ENCODE assay signal across 8 mouse cellular contexts in genomic region chr17:25469798-25470197, GRCm38 (mm10). TPM values are rescaled to one million over a fixed set of nuclear protein-coding genes. Genes with fewer than 3 reads are reported as not detected.
DNase-seq lines count a peak whose midpoint lies in the region; ATAC-seq and TF ChIP-seq lines count a peak whose summit lies in the region.
"Had no signal": no experiment of that assay in that cellular context is flagged by ENCODE, and none has a peak within 500 bp of the region (broad histone marks: within the 10 kb centered on the region; RNA-seq: fewer than 3 reads in every experiment).

No protein-coding gene starts in this region.

- peak; percentile 23 for DNase-seq in MEL (ENCODE audit: low read depth, low spot score)
- peak; percentile 62 for DNase-seq in adrenal gland, postnatal 25 days
- peak; percentile 75 for DNase-seq in forebrain, embryonic 10.5 days (ENCODE audit: extremely low spot score, low spot score)
- DNase-seq in layer of hippocampus, postnatal 25 days (ENCODE audit: extremely low spot score in 1 of 2, low spot score in 1 of 2) = peak; percentile 61 to 80
- peak; percentile 78 for DNase-seq in mesoderm, embryonic 11.5 days (ENCODE audit: low read depth, low spot score)
- peak; percentile 39 for DNase-seq in skeletal muscle tissue, adult 2 months (ENCODE audit: low read depth, low spot score)

- no peak overlapping the region for H3K9ac ChIP-seq in MEL (ENCODE audit: control insufficient read depth, low read depth, low read length, poor library complexity, severe bottlenecking)
- no peak overlapping the region for H3K9ac ChIP-seq in hindbrain, embryonic 12.5 days
- H3K9ac ChIP-seq: heart, embryonic 15.5 days had no signal

- no peaks in the 10 kb centered on the region for H3K79me2 ChIP-seq in MEL (ENCODE audit: control insufficient read depth, insufficient read depth, low read length, poor library complexity)

- no peaks in the 10 kb centered on the region for H3K4me1 ChIP-seq in MEL (ENCODE audit: control insufficient read depth in 1 of 2, insufficient read depth in 2 of 2, low read length in 2 of 2)
- peaks cover 25% of the 10 kb centered on the region for H3K4me1 ChIP-seq in forebrain, embryonic 10.5 days
- peaks cover 16% of the 10 kb centered on the region for H3K4me1 ChIP-seq in hindbrain, embryonic 12.5 days

- peak; percentile 41 to 74 (median 71) for TF ChIP-seq CTCF in MEL (IDR thresholded peaks at IDR 0.05 in 2 of 3, conservative IDR thresholded peaks at IDR 0.05 in 1 of 3; ENCODE audit: control insufficient read depth in 1 of 3, insufficient read depth in 1 of 3, low read depth in 2 of 3, low read length in 3 of 3, poor library complexity in 1 of 3, severe bottlenecking in 1 of 3)

- H3K27me3 ChIP-seq in MEL (ENCODE audit: control insufficient read depth in 1 of 2, insufficient read depth in 2 of 2, low read length in 2 of 2) = peaks cover 2 to 3% of the 10 kb centered on the region in 2 experiments; a peak in 3 of 4 replicates
- H3K27me3 ChIP-seq in forebrain, embryonic 10.5 days (ENCODE audit: poor library complexity, severe bottlenecking) = peaks cover 72% of the 10 kb centered on the region
- H3K27me3 ChIP-seq in hindbrain, embryonic 12.5 days = peaks cover 56% of the 10 kb centered on the region

- H3K4me2 ChIP-seq in hindbrain, embryonic 12.5 days (replicated peaks) = no peak overlapping the region
- H3K4me2 ChIP-seq: heart, embryonic 15.5 days had no signal

- H3K36me3 ChIP-seq in MEL (ENCODE audit: control insufficient read depth in 1 of 2, insufficient read depth in 2 of 2, low read length in 2 of 2) = no peaks in the 10 kb centered on the region
- no peaks in the 10 kb centered on the region for H3K36me3 ChIP-seq in forebrain, embryonic 10.5 days (replicated peaks)
- H3K36me3 ChIP-seq in hindbrain, embryonic 12.5 days = no peaks in the 10 kb centered on the region
- H3K36me3 ChIP-seq: heart, embryonic 15.5 days had no signal

- no peak overlapping the region for H3K4me3 ChIP-seq in MEL (ENCODE audit: control insufficient read depth in 1 of 2, insufficient read depth in 1 of 2, low read depth in 2 of 2, low read length in 2 of 2)
- H3K4me3 ChIP-seq in forebrain, embryonic 10.5 days = no peak overlapping the region
- no peak overlapping the region for H3K4me3 ChIP-seq in hindbrain, embryonic 12.5 days
- H3K4me3 ChIP-seq: heart, embryonic 15.5 days had no signal

- H3K9me3 ChIP-seq in MEL (replicated peaks; ENCODE audit: insufficient read depth, low read length) = no peaks in the 10 kb centered on the region
- no peaks in the 10 kb centered on the region for H3K9me3 ChIP-seq in forebrain, embryonic 10.5 days
- H3K9me3 ChIP-seq in hindbrain, embryonic 12.5 days (replicated peaks) = no peaks in the 10 kb centered on the region
- H3K9me3 ChIP-seq: heart, embryonic 15.5 days had no signal

- 42% methylated on average over 8 of the region's 8 CpGs for WGBS in forebrain, embryonic 10.5 days
- 43% methylated on average over 8 of the region's 8 CpGs for WGBS in hindbrain, embryonic 12.5 days

- no peak for TF ChIP-seq POLR2A in MEL (IDR thresholded peaks at IDR 0.05; ENCODE audit: control insufficient read depth in 1 of 2, insufficient read depth in 1 of 2, low read depth in 1 of 2, low read length in 2 of 2, poor library complexity in 1 of 2)

- peak; percentile 77 for TF ChIP-seq RAD21 in MEL (IDR thresholded peaks at IDR 0.05; ENCODE audit: low read depth, low read length)

- TF ChIP-seq EP300 in MEL (IDR thresholded peaks at IDR 0.05; ENCODE audit: low read depth in 1 of 2, low read length in 2 of 2) = no peak

- no peak overlapping the region for H3K27ac ChIP-seq in MEL (ENCODE audit: control insufficient read depth, low read depth, low read length)
- H3K27ac ChIP-seq in forebrain, embryonic 10.5 days = no peak overlapping the region
- no peak overlapping the region for H3K27ac ChIP-seq in hindbrain, embryonic 12.5 days
- H3K27ac ChIP-seq: heart, embryonic 15.5 days had no signal

- peak; percentile 32; the same call in 1 of the 2 replicates for ATAC-seq in hindbrain, embryonic 12.5 days (ENCODE audit: low FRiP score)

TF ChIP-seq in MEL, 35 proteins besides CTCF, POLR2A, EP300 and RAD21:
- no peak for TF ChIP-seq UBTF (IDR thresholded peaks at IDR 0.05; ENCODE audit: borderline replicate concordance, insufficient read depth, low read depth, low read length)
- no peak for TF ChIP-seq MYB (IDR thresholded peaks at IDR 0.05; ENCODE audit: low read depth, low read length)
- TF ChIP-seq POLR2AphosphoS5 (IDR thresholded peaks at IDR 0.05; ENCODE audit: borderline replicate concordance, low read depth, low read length) = no peak
- TF ChIP-seq POLR2AphosphoS2 (IDR thresholded peaks at IDR 0.05; ENCODE audit: low read length) = no peak
- no peak for TF ChIP-seq MXI1 (IDR thresholded peaks at IDR 0.05; ENCODE audit: low read depth, low read length)
- TF ChIP-seq TCF12 (IDR thresholded peaks at IDR 0.05; ENCODE audit: low read depth, low read length) = no peak
- no peak for TF ChIP-seq JUND (IDR thresholded peaks at IDR 0.05; ENCODE audit: low read depth, low read length)
- TF ChIP-seq ELF1 (IDR thresholded peaks at IDR 0.05; ENCODE audit: low read depth, low read length) = no peak
- TF ChIP-seq SMC3 (IDR thresholded peaks at IDR 0.05; ENCODE audit: low read depth, low read length) = peak; percentile 53
- peak; percentile 43 for TF ChIP-seq ZC3H11A (IDR thresholded peaks at IDR 0.05; ENCODE audit: low read depth, low read length)
- TF ChIP-seq ZKSCAN1 (IDR thresholded peaks at IDR 0.05; ENCODE audit: low read depth, low read length) = no peak
- no peak for TF ChIP-seq NRF1 (IDR thresholded peaks at IDR 0.05; ENCODE audit: insufficient read depth, low read depth, low read length, poor library complexity, severe bottlenecking)
- TF ChIP-seq CHD1 (IDR thresholded peaks at IDR 0.05; ENCODE audit: low read depth, low read length) = no peak
- no peak for TF ChIP-seq MEF2A (IDR thresholded peaks at IDR 0.05; ENCODE audit: extremely low read depth, insufficient replicate concordance, low read depth, low read length, poor library complexity, severe bottlenecking)
- no peak for TF ChIP-seq USF2 (IDR thresholded peaks at IDR 0.05; ENCODE audit: borderline replicate concordance in 1 of 2, insufficient read depth in 1 of 2, low read depth in 1 of 2, low read length in 2 of 2)
- TF ChIP-seq BHLHE40 (IDR thresholded peaks at IDR 0.05; ENCODE audit: borderline replicate concordance, low read depth, low read length) = no peak
- TF ChIP-seq RCOR1 (IDR thresholded peaks at IDR 0.05; ENCODE audit: low read depth, low read length) = no peak

RNA-seq across cellular contexts. Expression of gene Tekt4, which starts 15.4 kb away (rescaled TPM):
- not detected in 2 replicates for total RNA-seq in MEL (2012; rRNA removed)
- polyA plus RNA-seq in MEL (2012; ENCODE audit: insufficient read depth in 1 of 2, insufficient read length in 2 of 2, low read depth in 1 of 2, low replicate concordance in 2 of 2, missing spikeins in 1 of 2) = not detected
- not detected in 2 replicates for total RNA-seq in adrenal gland, postnatal 25 days (2021)
- 0.18 TPM in 1 of 2 replicates, not detected in the other for polyA plus RNA-seq in forebrain, embryonic 10.5 days (2016; fragmentation: Nextera tagmentation; extraction: Ambion mirVana)
- polyA plus RNA-seq in hindbrain, embryonic 12.5 days (2016; fragmentation: Nextera tagmentation; extraction: Ambion mirVana) = 1.0 and 1.7 TPM in 2 replicates
- 1 to 10 TPM; 1.7 to 2.4 TPM for total RNA-seq in layer of hippocampus, postnatal 25 days (2021)

RNA-seq across cellular contexts. Expression of gene Sstr5, which starts 27.3 kb away (rescaled TPM):
- total RNA-seq in MEL (2012; rRNA removed) = not detected in 2 replicates
- polyA plus RNA-seq in MEL (2012; ENCODE audit: insufficient read depth in 1 of 2, insufficient read length in 2 of 2, low read depth in 1 of 2, low replicate concordance in 2 of 2, missing spikeins in 1 of 2) = not detected
- 0.21 TPM in 1 of 2 replicates, not detected in the other for total RNA-seq in adrenal gland, postnatal 25 days (2021)
- polyA plus RNA-seq in forebrain, embryonic 10.5 days (2016; fragmentation: Nextera tagmentation; extraction: Ambion mirVana) = 0.10 TPM in 1 of 2 replicates, not detected in the other
- 0.14 TPM in 1 of 2 replicates, not detected in the other for polyA plus RNA-seq in hindbrain, embryonic 12.5 days (2016; fragmentation: Nextera tagmentation; extraction: Ambion mirVana)
- under 1 TPM in 1 of 2 experiments, not detected in 1; 0.15 TPM for total RNA-seq in layer of hippocampus, postnatal 25 days (2021)

RNA-seq across cellular contexts. Expression of gene Cacna1h, which starts 36.2 kb away (rescaled TPM):
- 0.31 TPM in 1 of 2 replicates, not detected in the other for total RNA-seq in MEL (2012; rRNA removed)
- polyA plus RNA-seq in MEL (2012; ENCODE audit: insufficient read depth in 1 of 2, insufficient read length in 2 of 2, low read depth in 1 of 2, low replicate concordance in 2 of 2, missing spikeins in 1 of 2) = under 1 TPM in 1 of 2 experiments, not detected in 1; 0.25 TPM
- 100 and 109 TPM in 2 replicates for total RNA-seq in adrenal gland, postnatal 25 days (2021)
- 1.7 and 2.2 TPM in 2 replicates for polyA plus RNA-seq in forebrain, embryonic 10.5 days (2016; fragmentation: Nextera tagmentation; extraction: Ambion mirVana)
- polyA plus RNA-seq in hindbrain, embryonic 12.5 days (2016; fragmentation: Nextera tagmentation; extraction: Ambion mirVana) = 12.5 and 12.7 TPM in 2 replicates
- 100 to 1,000 TPM in 1 of 2 experiments, 10 to 100 TPM in 1; 91.0 to 119 TPM for total RNA-seq in layer of hippocampus, postnatal 25 days (2021)

Comparison
In these comparisons a context has a peak if more than half of its experiments do, and no peak if none do; other contexts are left out.
1. DNase-seq: peak in every context shown above with its lines; median percentile 78 in mesoderm, embryonic 11.5 days; 75 in forebrain, embryonic 10.5 days; 70 in layer of hippocampus, postnatal 25 days; 62 in adrenal gland, postnatal 25 days; 39 in skeletal muscle tissue, adult 2 months; 23 in MEL.
2. RNA of gene Cacna1h, which starts 36.2 kb away (total RNA-seq): 91.0 to 119 TPM in layer of hippocampus, postnatal 25 days and 100 to 109 TPM in adrenal gland, postnatal 25 days; 0.31 TPM in MEL; every median in the first group is over 10 times any median in the second.